Mouse (Mus musculus): Measurements from ENCODE around the gene Cxcl17. TPM values are rescaled to one million over a fixed set of nuclear protein-coding genes. Genes with fewer than 3 reads are reported as not detected.
"Not testable (repeated sequence)": the region's sequence is repeated elsewhere in the genome, so short reads cannot be mapped to it uniquely, and the experiment has no call there.

Cxcl17 gene
- polyA plus RNA-seq, 1 experiment from 2014 or later: 0.75 TPM

DNA sequence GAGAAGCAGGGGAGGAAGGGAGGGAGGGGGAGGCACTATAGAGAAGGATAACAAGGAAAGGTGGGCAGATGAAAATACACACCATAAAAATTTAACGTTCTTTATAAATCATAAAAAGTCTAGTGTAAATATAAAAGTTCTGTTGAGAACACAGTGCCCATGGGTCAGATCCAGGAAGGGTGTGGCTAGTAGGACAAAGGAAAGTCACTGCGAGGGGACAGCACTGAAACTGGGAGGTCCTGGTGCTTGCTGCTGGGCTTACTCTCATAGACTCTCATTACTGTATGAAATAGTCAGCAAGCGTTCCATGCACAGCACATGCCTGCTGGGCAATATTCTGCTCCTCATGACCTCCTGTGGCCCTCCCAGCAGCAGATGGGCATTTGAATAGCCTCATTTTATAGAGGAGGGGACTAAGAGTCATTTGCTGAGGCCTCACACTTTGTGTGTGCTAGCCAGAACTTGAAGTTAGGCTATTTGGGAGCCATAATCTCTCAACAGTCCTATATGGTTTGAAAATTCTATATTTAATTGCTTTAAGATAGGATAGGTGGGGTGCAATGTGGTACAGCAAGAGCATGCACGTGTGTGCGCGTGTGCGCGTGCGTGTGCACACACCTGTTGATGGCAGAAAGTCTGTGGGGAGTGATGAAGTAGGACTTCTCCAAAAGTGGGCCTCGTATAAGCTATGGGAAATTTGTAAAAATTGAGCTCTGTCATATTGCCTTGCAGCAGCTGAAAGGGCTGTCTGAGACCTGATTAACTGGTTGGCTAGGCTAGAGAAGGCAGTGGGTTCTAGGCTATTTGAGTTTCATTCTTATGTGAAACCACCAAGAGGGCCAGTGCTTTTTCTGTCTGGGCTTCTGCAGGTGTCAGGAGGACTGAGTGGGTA, 22.2 kb upstream of the Cxcl17 start:
- Histone ChIP-seq H3K36me3 (replicated peaks) (no peaks in the 10 kb centered on the region), H3K9me3 (no peaks in the 10 kb centered on the region), H3K27ac (replicated peaks) (no peak overlapping the region), H3K27me3 (replicated peaks; ENCODE audit: low read depth, poor library complexity, severe bottlenecking) (no peaks in the 10 kb centered on the region), H3K4me3 (no peak overlapping the region), H3K4me1 (peaks cover 12% of the 10 kb centered on the region)
- DNase-seq (ENCODE audit: low spot score): no peak
- 92% methylated on average over 10 of the region's 10 CpGs for WGBS

DNA sequence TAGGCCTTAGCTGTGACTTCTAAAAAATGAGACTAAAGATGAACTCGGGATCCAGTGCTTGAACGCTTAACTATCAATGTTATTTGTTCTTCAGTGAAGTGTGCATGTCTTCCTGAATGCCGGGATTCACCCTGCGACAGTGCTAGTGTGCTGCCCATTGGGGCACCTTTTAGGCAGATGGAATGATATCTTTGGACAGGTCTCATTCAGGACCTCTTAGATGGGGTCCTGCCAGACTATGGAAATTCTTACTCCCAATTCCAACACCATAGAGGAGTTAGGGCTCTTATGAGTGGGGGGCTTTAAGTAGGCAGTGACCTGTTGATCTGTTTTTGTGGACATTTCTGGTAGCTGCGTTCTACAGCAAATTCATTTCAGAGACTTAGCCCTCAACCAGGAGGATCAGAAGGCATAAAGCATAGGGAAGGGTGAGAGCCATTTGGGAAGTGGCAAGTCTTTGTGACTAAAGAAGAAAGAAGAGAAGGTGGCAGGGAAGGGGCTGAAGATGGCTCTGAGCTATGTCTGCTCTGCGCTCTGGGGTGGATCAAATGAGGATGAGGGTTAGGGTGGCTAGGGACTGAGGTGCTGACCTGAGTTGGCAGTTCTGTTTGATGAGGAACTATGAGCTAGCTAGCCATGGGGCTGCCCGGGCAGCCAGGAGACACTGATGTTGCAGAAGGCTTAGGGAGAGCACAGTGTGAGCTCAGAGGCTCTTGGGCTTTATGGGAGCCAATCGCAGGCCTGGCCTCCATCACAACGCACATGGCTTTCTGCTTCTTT, 21.3 kb upstream of the Cxcl17 start:
- WGBS: 88% methylated on average over 9 of the region's 9 CpGs
- Histone ChIP-seq H3K4me1 (peaks cover 12% of the 10 kb centered on the region), H3K9me3 (no peaks in the 10 kb centered on the region), H3K27ac (replicated peaks) (peak overlapping the region; percentile 21; the same call in 1 of the 2 replicates), H3K36me3 (replicated peaks) (no peaks in the 10 kb centered on the region), H3K4me3 (no peak overlapping the region), H3K27me3 (replicated peaks; ENCODE audit: low read depth, poor library complexity, severe bottlenecking) (no peaks in the 10 kb centered on the region)
- DNase-seq (ENCODE audit: low spot score): no peak

DNA sequence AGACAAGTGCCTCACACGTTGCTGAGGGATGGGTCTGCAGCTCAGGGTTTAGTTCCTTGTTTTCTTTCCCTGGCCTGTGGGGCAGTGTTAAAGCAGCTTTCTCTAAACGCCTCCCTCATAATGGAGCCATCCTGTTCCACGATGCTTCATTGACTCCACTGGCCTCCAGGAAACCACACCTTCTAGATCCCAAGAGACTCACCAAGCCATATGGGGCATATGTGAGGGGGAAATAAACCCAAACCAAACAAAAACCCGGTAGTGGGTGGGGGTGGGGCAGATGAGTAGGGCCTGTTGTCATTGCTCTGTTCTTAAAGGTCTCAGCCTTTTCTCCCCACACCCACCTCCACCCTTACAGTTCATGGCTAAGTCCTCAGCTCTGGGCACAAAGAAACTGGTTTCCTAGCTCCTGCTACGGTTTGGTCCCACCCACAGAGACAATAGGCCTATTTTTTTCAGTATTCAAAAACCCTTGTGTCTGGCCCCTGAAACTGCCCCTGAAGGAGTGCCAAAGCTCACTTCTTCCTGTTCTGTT, 20.4 kb upstream of the Cxcl17 start:
- H3K27ac ChIP-seq (replicated peaks): peak overlapping the region; percentile 58
- H3K36me3 ChIP-seq (replicated peaks): no peaks in the 10 kb centered on the region
- no peaks in the 10 kb centered on the region for H3K27me3 ChIP-seq (replicated peaks; ENCODE audit: low read depth, poor library complexity, severe bottlenecking)
- 13% methylated on average over 5 of the region's 5 CpGs for WGBS
- no peaks in the 10 kb centered on the region for H3K9me3 ChIP-seq
- H3K4me3 ChIP-seq: no peak overlapping the region
- peaks cover 12% of the 10 kb centered on the region for H3K4me1 ChIP-seq
- DNase-seq (ENCODE audit: low spot score): no peak

DNA sequence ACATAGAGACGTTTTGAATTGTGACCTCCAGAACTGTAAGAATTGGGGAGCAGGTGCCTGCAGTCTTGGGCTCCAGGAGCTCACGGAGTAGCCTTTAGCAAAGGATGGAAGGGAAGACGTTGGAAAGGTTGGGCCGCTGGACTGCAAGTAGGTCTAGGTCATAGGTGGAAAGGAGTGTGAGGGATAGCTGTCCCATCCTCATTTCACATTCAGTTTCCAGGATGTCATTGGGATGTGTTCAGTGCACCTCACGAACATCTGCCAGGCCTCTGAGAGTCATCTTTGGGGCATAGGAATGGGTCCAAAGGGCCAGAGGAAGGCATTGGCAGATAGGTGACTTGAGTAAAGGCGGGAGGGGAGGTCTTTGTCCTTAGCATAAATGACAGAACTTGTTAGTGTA, 19.7 kb upstream of the Cxcl17 start:
- Histone ChIP-seq H3K27ac (replicated peaks) (peak overlapping the region; percentile 30; the same call in 1 of the 2 replicates), H3K27me3 (replicated peaks; ENCODE audit: low read depth, poor library complexity, severe bottlenecking) (no peaks in the 10 kb centered on the region), H3K36me3 (replicated peaks) (no peaks in the 10 kb centered on the region), H3K4me1 (peaks cover 12% of the 10 kb centered on the region), H3K9me3 (no peaks in the 10 kb centered on the region), H3K4me3 (no peak overlapping the region)
- DNase-seq (ENCODE audit: low spot score): no peak
- 87% methylated on average over 6 of the region's 6 CpGs for WGBS

DNA sequence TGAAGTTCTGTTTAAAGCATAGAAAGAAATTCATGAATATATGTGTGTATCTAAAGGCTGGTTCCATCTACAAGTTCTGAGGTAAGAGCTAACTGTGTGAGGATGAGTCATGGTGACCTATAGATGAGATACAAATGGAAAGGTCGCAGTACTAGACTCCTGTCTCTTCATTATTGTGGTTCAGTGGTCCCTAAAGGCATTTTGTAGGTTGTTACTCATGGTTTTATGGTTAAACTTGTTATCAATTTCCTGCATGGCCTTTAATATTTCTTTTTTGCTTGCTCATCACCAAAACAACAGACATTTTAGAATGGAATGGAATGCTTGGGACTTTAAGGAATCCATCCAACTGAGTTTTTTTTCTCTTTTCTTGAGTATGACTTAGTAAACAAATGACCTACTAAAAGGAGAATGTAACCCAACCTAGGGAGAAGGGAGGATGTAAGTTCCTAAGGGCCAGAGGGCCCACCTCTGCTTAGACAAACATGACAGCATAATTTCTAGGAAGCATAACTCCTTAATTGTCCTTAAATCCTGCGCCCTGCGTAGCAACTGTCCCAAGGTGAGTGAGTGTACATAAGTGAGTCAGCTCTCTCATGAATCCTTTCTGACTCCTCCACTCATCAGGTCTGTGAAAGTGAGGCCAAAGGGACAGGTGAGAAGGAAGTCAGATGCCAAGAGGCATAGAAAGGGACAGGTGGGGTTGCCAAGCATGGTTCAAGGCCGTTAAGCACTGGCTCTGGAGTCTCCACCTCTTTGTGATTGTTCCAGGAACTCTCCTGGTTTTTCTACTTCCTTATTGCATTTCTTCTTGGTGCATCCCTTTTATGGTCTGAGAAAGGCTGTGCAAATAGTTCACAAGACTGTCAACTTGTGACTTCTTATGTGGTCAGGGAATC, 17.4 kb upstream of the Cxcl17 start:
- H3K4me1 ChIP-seq: peaks cover 12% of the 10 kb centered on the region
- WGBS: 85% methylated on average over 4 of the region's 4 CpGs
- H3K4me3 ChIP-seq: no peak overlapping the region
- H3K9me3 ChIP-seq: no peaks in the 10 kb centered on the region
- H3K27ac ChIP-seq (replicated peaks): no peak overlapping the region
- no peaks in the 10 kb centered on the region for H3K27me3 ChIP-seq (replicated peaks; ENCODE audit: low read depth, poor library complexity, severe bottlenecking)
- H3K36me3 ChIP-seq (replicated peaks): no peaks in the 10 kb centered on the region
- no peak for DNase-seq (ENCODE audit: low spot score)

DNA sequence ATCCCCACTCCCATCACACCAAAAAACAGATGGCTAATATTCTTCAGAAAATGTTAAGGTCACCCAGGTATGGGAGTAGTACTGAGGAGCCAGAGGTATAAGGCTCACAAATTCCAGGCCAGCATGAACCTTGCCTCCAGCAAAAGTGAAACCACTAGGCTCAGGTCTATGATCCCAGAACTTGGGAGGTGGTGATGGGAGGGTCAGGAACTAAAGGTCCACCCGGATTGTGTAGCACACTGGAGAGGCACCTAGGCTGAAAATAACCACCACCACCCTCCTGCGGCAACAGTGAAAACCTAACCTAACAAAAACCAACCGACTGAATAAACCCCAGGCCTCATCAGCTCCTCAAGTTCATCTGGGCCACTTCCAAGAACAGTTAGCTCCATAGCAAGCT, 15.6 kb upstream of the Cxcl17 start:
- WGBS: 90% methylated on average over 3 of the region's 3 CpGs
- Histone ChIP-seq H3K27me3 (replicated peaks; ENCODE audit: low read depth, poor library complexity, severe bottlenecking) (peaks cover 4% of the 10 kb centered on the region; the same call in 1 of the 2 replicates), H3K27ac (replicated peaks) (no peak overlapping the region), H3K36me3 (replicated peaks) (no peaks in the 10 kb centered on the region), H3K4me3 (no peak overlapping the region), H3K4me1 (peaks cover 9% of the 10 kb centered on the region), H3K9me3 (no peaks in the 10 kb centered on the region)
- DNase-seq (ENCODE audit: low spot score): no peak

DNA sequence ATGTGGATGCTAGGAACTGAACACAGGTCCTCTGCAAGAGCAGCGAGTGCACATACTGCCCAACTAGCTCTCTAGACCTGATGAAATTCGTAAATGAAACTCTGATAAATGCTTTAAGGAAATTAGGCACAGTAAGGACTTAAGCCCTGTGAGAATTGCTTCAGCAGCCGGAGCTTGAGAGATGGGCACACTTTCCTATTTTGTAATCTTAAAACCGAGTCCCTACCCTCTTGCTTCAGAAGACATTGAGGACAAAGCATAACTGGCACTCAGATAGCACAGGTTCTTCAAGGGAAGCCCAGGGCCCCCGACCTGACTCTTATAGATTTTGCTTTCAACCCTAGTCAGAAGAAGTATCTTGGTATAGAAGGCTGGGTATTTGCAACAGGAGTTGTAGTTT, 14.5 kb upstream of the Cxcl17 start:
- H3K4me3 ChIP-seq: no peak overlapping the region
- no peaks in the 10 kb centered on the region for H3K9me3 ChIP-seq
- H3K27me3 ChIP-seq (replicated peaks; ENCODE audit: low read depth, poor library complexity, severe bottlenecking): peaks cover 16% of the 10 kb centered on the region
- H3K4me1 ChIP-seq: peaks cover 6% of the 10 kb centered on the region; the same call in 1 of the 2 replicates
- DNase-seq (ENCODE audit: low spot score): no peak
- no peak overlapping the region for H3K27ac ChIP-seq (replicated peaks)
- H3K36me3 ChIP-seq (replicated peaks): no peaks in the 10 kb centered on the region
- WGBS: 81% methylated on average over 5 of the region's 5 CpGs

DNA sequence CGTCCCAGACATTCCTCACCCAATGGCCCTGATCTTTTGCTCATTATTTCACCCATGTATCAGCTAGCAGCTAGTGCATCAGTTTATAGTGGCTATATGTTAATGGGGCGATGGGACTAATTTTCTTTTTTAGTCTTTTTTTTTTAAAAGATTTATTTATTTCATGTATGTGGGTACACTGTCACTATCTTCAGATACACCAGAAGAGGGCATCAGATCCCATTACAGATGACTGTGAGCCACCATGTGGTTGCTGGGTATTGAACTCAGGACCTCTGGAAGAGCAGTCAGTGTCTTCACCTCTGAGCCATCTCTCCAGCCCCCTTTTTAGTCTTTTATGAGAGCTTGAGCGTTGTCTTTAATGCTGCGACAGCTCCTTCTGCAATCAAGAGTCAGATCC, 13.7 kb upstream of the Cxcl17 start:
- not testable (repeated sequence) for DNase-seq (ENCODE audit: low spot score); H3K9me3 ChIP-seq; H3K4me1 ChIP-seq; H3K4me3 ChIP-seq; H3K27ac ChIP-seq (replicated peaks); H3K36me3 ChIP-seq (replicated peaks)
- 89% methylated on average over 4 of the region's 4 CpGs for WGBS
- H3K27me3 ChIP-seq (replicated peaks; ENCODE audit: low read depth, poor library complexity, severe bottlenecking): peaks cover 24% of the 10 kb centered on the region

DNA sequence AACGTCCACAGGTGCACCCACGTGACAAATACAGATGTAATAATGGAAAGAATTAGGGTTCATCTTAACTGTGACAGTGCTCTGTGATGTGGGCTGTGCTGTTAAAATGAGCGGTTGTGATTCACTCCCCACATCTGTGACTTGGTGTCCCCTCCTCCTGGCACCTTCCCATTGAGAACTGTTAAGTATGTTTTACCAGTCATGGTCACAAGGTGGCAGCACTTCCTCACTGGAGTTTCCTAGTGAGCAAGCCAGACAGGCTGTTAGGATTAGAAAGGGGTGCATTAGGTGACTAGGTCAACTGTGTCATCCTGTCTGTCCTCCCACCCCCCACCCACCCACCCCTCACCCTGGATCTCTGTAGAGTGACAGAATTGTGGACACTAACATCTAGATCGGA, 11.7 kb upstream of the Cxcl17 start:
- peaks cover 6% of the 10 kb centered on the region; the same call in 1 of the 2 replicates for H3K4me1 ChIP-seq
- H3K27me3 ChIP-seq (replicated peaks; ENCODE audit: low read depth, poor library complexity, severe bottlenecking): peaks cover 25% of the 10 kb centered on the region
- no peaks in the 10 kb centered on the region for H3K36me3 ChIP-seq (replicated peaks)
- H3K9me3 ChIP-seq: no peaks in the 10 kb centered on the region
- peak; percentile 75 for DNase-seq (ENCODE audit: low spot score)
- H3K27ac ChIP-seq (replicated peaks): no peak overlapping the region
- H3K4me3 ChIP-seq: no peak overlapping the region
- 34% methylated on average over 4 of the region's 4 CpGs for WGBS

DNA sequence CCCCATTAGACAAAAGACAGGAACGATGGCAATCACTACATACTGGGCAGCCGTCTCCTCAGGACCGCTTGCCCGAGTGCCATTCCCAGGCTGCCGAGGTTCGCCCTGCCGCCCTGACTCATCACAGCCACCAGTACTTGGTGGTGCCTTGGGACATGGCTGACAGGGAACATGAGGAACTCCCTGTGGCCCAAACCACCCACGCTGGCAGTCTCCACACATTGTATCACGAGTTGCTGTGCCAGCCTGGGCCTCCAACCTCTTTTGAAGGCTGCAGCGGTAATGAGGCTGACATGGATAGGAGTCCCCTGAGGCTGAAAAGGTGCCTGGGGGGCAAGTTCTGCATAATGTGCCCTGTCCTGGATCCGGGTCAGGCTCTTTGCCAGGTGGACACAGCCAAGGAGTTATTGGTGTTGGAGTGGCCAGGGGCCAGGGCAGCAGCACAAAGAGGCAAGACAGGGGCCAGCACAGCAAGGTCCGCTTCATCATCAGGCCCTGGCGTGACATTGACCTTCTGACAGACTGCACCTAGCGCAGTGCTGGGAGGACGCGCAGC, 9.7 kb upstream of the Cxcl17 start:
- H3K9me3 ChIP-seq: no peaks in the 10 kb centered on the region
- H3K36me3 ChIP-seq (replicated peaks): no peaks in the 10 kb centered on the region
- H3K4me1 ChIP-seq: peaks cover 6% of the 10 kb centered on the region; the same call in 1 of the 2 replicates
- no peak overlapping the region for H3K4me3 ChIP-seq
- 68% methylated on average over 16 of the region's 16 CpGs for WGBS
- H3K27ac ChIP-seq (replicated peaks): no peak overlapping the region
- DNase-seq (ENCODE audit: low spot score): no peak
- H3K27me3 ChIP-seq (replicated peaks; ENCODE audit: low read depth, poor library complexity, severe bottlenecking): peaks cover 25% of the 10 kb centered on the region

DNA sequence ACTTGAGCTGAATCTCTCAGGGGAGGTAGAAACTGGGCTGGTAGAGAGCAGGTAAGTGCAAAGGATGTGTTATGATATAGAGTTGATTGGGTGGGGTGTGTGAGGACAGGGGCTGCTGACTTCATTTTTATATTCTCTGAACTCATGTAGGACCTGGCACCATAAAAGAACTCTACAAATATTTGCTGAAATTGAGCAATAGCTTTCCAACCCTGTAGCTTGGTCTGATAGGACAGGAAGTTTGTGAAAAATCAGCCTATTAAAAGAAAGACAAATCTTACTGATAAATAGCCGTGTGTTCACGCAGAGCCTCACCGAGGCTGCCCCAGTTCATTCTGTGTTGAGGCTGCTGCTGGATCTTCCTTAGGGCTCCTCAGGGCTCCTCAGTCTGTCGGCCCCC, 7.3 kb upstream of the Cxcl17 start:
- H3K9me3 ChIP-seq: no peaks in the 10 kb centered on the region
- WGBS: 89% methylated on average over 4 of the region's 4 CpGs

More for the DNA sequence above, 7.3 kb upstream of the Cxcl17 start:
- H3K4me3 ChIP-seq: no peak overlapping the region
- no peak for DNase-seq (ENCODE audit: low spot score)
- no peaks in the 10 kb centered on the region for H3K36me3 ChIP-seq (replicated peaks)
- no peak overlapping the region for H3K27ac ChIP-seq (replicated peaks)
- peaks cover 25% of the 10 kb centered on the region for H3K27me3 ChIP-seq (replicated peaks; ENCODE audit: low read depth, poor library complexity, severe bottlenecking)
- peaks cover 6% of the 10 kb centered on the region; the same call in 1 of the 2 replicates for H3K4me1 ChIP-seq
